Mouse (Mus musculus): ENCODE measurements around the gene Gm20481.
A peak's percentile ranks its signal among the peaks of the same experiment; 100 is the strongest.
"Not testable (repeated sequence)": the region's sequence is repeated elsewhere in the genome, so short reads cannot be mapped to it uniquely, and the experiment has no call there.

Gene Gm20481

GRCm38 (mm10) chr17:35003022-35003838 is 33.5 kb downstream of the Gm20481 start:
- no peak for DNase-seq (ENCODE audit: extremely low read depth, low read depth)

- no peak for DNase-seq (ENCODE audit: extremely low read depth, low read depth)
Observed at GRCm38 (mm10) chr17:35004075-35004717, 34.5 kb downstream of the Gm20481 start.

- no peak for DNase-seq (ENCODE audit: extremely low read depth, low read depth)
Observed at GRCm38 (mm10) chr17:35005158-35005557, 35.4 kb downstream of the Gm20481 start.

- DNase-seq (ENCODE audit: extremely low read depth, low read depth) = not testable (repeated sequence)
Observed at GRCm38 (mm10) chr17:35005902-35006301, 36.2 kb downstream of the Gm20481 start.

GRCm38 (mm10) chr17:35007387-35007991 is 37.8 kb downstream of the Gm20481 start:
- no peak for DNase-seq (ENCODE audit: extremely low read depth, low read depth)

GRCm38 (mm10) chr17:35009586-35009985 is 39.9 kb downstream of the Gm20481 start:
- DNase-seq (ENCODE audit: extremely low read depth, low read depth) = no peak

GRCm38 (mm10) chr17:35011440-35011839 is 41.7 kb downstream of the Gm20481 start:
- DNase-seq (ENCODE audit: extremely low read depth, low read depth) = no peak

GRCm38 (mm10) chr17:35012430-35012829 is 42.7 kb downstream of the Gm20481 start:
- DNase-seq (ENCODE audit: extremely low read depth, low read depth) = no peak

GRCm38 (mm10) chr17:35013221-35013620 is 43.5 kb downstream of the Gm20481 start:
- DNase-seq (ENCODE audit: extremely low read depth, low read depth) = no peak

- no peak for DNase-seq (ENCODE audit: extremely low read depth, low read depth)
Observed at GRCm38 (mm10) chr17:35015296-35015695, 45.6 kb downstream of the Gm20481 start.

GRCm38 (mm10) chr17:35016376-35016775 is 46.7 kb downstream of the Gm20481 start, which contains the start of gene Vwa7:
TSS of gene Vwa7 (plus strand) at chr17:35016579.
- DNase-seq (ENCODE audit: extremely low read depth, low read depth) = no peak

GRCm38 (mm10) chr17:35016791-35017705 is 47.3 kb downstream of the Gm20481 start:
- no peak for DNase-seq (ENCODE audit: extremely low read depth, low read depth)

GRCm38 (mm10) chr17:35017706-35018030 is 48.0 kb downstream of the Gm20481 start:
- no peak for DNase-seq (ENCODE audit: extremely low read depth, low read depth)

- DNase-seq (ENCODE audit: extremely low read depth, low read depth) = no peak
Observed at GRCm38 (mm10) chr17:35018171-35018570, 48.5 kb downstream of the Gm20481 start.

GRCm38 (mm10) chr17:35019894-35020293 is 50.2 kb downstream of the Gm20481 start:
- DNase-seq (ENCODE audit: extremely low read depth, low read depth) = no peak

GRCm38 (mm10) chr17:35020551-35020950 is 50.8 kb downstream of the Gm20481 start:
- no peak for DNase-seq (ENCODE audit: extremely low read depth, low read depth)

- peak; percentile 68 for DNase-seq (ENCODE audit: extremely low read depth, low read depth)
Observed at GRCm38 (mm10) chr17:35021163-35021808, 51.6 kb downstream of the Gm20481 start.
